In the genomic region with DNA sequence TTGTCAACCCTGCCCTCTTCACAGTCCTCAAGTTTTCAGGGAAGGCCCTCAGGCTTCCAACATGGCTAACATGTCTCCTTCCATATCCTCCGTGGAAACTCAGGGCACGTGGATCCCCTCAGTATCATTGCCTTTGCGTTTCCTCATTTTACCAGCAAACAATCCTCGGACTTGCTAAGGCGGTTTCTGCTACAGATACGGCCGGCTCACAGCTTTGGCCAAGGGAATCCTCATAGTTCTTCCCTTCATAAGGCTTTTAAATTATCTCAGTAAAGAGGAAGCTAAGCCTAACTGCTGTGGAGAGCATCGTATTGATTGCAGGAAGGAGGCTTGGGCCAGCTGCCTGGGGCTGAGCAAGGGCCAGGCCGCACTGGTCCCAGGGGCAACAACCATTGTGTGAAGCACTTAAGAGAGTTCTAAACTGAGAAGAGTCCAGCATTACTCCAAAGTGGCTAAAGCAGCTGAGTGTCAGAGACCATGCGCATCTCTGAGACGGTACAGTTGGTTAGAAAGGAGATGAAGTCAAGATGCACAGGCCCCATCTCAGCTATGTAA, we compare ENCODE assay signal across 6 mouse cellular contexts.
"Had no signal": no experiment of that assay in that cellular context is flagged by ENCODE, and none has a peak within 500 bp of the region (broad histone marks: within the 10 kb centered on the region; RNA-seq: fewer than 3 reads in every experiment).

No protein-coding gene starts in this region.

- DNase-seq: kidney, postnatal 4 days; liver; liver, embryonic 13.5 days; liver, postnatal 0 days; right cerebral cortex, postnatal 14 days; thymus, postnatal 4 days had no signal
